Mouse (Mus musculus): ENCODE results near the gene Pbld2. TPM values are rescaled to one million over a fixed set of nuclear protein-coding genes. Genes with fewer than 3 reads are reported as not detected.
A peak's percentile ranks its signal among the peaks of the same experiment; 100 is the strongest.
"Not testable (repeated sequence)": the region's sequence is repeated elsewhere in the genome, so short reads cannot be mapped to it uniquely, and the experiment has no call there.

The Pbld2 gene
- polyA plus RNA-seq, 1 experiment from 2014 or later: 1.3 TPM

GRCm38 (mm10) chr10:63053007-63053406 lies 28.9 kb downstream of the Pbld2 start:
- Histone ChIP-seq H3K27ac (no peak overlapping the region), H3K9me3 (no peaks in the 10 kb centered on the region), H3K4me1 (replicated peaks) (no peaks in the 10 kb centered on the region), H3K4me3 (replicated peaks) (no peak overlapping the region), H3K27me3 (no peaks in the 10 kb centered on the region), H3K4me2 (replicated peaks) (no peak overlapping the region), H3K36me3 (no peaks in the 10 kb centered on the region), H3K9ac (replicated peaks) (no peak overlapping the region)
- 57% methylated on average over 6 of the region's 6 CpGs for WGBS
- no peak for ATAC-seq

GRCm38 (mm10) chr10:63054071-63054470 lies 30.0 kb downstream of the Pbld2 start:
- not testable (repeated sequence) for H3K9me3 ChIP-seq; H3K4me2 ChIP-seq (replicated peaks); H3K4me3 ChIP-seq (replicated peaks); H3K27ac ChIP-seq; H3K9ac ChIP-seq (replicated peaks); ATAC-seq; H3K36me3 ChIP-seq; H3K27me3 ChIP-seq; H3K4me1 ChIP-seq (replicated peaks)
- 94% methylated on average over 6 of the region's 6 CpGs for WGBS

DNA sequence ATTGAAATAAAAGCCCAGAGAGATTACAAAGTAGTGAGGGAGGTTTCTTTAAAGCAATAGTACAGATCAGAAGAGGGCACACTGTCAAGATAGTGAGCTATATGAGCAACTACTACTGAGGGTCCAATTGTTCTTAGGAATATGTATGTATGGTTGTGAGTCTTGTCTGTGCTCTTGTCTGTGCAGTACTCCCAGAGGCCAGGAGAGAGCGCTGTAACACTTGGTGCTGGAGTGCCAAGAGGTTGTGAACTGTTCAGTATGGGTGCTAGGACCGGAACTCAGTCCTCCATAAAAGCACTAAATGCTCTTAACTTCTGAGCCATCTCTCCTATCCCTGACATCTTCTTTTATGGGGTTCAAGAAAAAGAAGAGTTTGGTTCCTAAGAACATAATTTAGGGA lies 30.5 kb downstream of the Pbld2 start:
- H3K27ac ChIP-seq: no peak overlapping the region
- H3K9ac ChIP-seq (replicated peaks): no peak overlapping the region
- H3K36me3 ChIP-seq: no peaks in the 10 kb centered on the region
- no peak overlapping the region for H3K4me2 ChIP-seq (replicated peaks)
- WGBS: 69% methylated on average over 2 of the region's 2 CpGs
- ATAC-seq: no peak
- H3K27me3 ChIP-seq: no peaks in the 10 kb centered on the region
- H3K9me3 ChIP-seq: no peaks in the 10 kb centered on the region
- no peaks in the 10 kb centered on the region for H3K4me1 ChIP-seq (replicated peaks)
- no peak overlapping the region for H3K4me3 ChIP-seq (replicated peaks)

DNA sequence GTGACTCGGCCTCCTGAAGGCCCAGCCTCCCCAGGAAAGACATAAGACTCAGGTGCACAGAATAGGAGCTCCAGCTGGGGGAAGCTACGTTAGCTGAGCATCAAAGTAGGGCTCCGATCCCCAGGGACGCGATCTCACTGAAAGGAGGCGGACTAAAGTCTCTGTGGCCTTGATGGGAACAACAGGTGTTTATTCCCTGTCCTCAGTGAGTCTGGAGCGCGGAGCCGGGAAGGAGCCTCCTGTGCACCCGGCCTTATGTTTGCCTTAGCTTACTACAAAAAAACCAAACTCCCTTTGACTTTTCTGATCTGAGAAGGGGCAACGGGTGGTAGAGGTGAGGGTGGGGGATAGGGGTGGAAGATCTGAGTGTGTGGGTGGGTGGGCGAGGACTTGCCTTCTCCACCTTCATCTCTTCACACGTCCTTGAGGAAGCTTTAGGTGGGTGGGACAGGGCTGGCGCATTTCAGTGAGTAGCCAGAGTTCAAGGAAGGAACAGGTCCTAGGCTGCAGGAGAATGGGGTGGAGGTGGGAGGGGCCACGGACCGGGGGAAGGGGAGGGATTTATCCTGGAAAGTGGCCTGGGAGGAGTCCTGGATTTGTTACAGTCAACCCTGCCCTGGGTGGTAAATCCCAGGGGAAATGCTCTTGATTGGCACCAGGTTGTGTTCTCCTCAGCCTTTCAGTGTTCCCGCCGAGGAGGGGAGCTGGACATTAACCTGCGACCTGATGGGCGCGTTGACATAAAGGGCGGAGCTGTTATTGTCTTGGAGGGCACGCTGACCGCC lies 33.0 kb downstream of the Pbld2 start:
- H3K4me2 ChIP-seq (replicated peaks): no peak overlapping the region
- no peak overlapping the region for H3K27ac ChIP-seq
- H3K4me3 ChIP-seq (replicated peaks): no peak overlapping the region
- no peaks in the 10 kb centered on the region for H3K36me3 ChIP-seq
- no peaks in the 10 kb centered on the region for H3K4me1 ChIP-seq (replicated peaks)
- WGBS: 39% methylated on average over 24 of the region's 24 CpGs
- H3K9me3 ChIP-seq: no peaks in the 10 kb centered on the region
- H3K27me3 ChIP-seq: no peaks in the 10 kb centered on the region
- ATAC-seq: peak; percentile 17; the same call in 1 of the 2 replicates
- no peak overlapping the region for H3K9ac ChIP-seq (replicated peaks)

GRCm38 (mm10) chr10:63059862-63060261 lies 35.7 kb downstream of the Pbld2 start, which contains the start of gene Pbld1:
Pbld1 (plus strand) TSS chr10:63060162.
- no peak for ATAC-seq
- Histone ChIP-seq H3K4me2 (replicated peaks) (no peak within 1 kb of the TSS), H3K36me3 (no peaks in the 10 kb centered on the region), H3K27me3 (no peaks in the 10 kb centered on the region), H3K9me3 (no peaks in the 10 kb centered on the region), H3K9ac (replicated peaks) (no peak within 1 kb of the TSS), H3K4me1 (replicated peaks) (no peaks in the 10 kb centered on the region), H3K27ac (no peak within 1 kb of the TSS), H3K4me3 (replicated peaks) (no peak within 1 kb of the TSS)
- 91% methylated on average over 2 of the region's 2 CpGs for WGBS

DNA sequence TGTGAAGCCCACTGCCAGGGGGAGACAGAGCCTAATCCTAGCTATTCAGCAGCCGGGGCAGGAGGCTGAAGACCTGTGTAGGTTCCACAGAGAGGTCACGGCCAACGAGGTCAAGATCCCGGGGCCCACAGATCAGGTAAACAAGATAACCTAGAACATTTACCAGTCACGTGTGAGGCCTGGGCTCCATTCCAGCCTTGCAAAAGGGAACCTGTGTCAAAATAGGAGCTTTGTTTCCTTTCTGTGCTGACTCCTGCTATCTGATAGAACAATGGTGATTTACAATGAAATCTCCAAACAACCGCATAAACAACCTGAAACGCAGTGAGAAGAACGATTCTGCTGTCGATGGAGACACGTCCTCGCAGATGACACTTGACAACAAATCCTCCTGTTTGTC lies 36.3 kb downstream of the Pbld2 start:
- Histone ChIP-seq H3K4me2 (replicated peaks) (no peak overlapping the region), H3K27me3 (no peaks in the 10 kb centered on the region), H3K4me3 (replicated peaks) (no peak overlapping the region), H3K9me3 (no peaks in the 10 kb centered on the region), H3K4me1 (replicated peaks) (no peaks in the 10 kb centered on the region), H3K36me3 (no peaks in the 10 kb centered on the region), H3K27ac (no peak overlapping the region), H3K9ac (replicated peaks) (no peak overlapping the region)
- 75% methylated on average over 11 of the region's 11 CpGs for WGBS
- ATAC-seq: no peak

DNA sequence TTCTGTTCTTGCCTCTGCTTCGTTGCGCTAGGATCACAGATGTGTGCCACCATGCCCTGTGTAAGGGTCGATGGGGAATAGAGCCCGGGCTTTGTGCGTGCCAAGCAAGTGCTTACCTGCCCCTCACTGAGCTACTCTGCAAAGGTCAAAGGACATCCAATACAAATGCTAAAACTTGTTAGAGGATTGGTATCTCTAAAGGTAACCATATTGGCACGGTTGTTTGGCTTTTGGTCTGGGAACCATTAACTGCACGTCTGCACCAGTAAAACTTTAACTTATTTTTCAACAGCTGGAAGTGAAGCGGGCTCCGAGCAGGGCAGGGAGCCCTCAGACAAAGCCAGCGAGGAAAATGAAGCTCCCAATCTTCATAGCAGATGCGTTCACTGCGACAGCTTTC lies 37.2 kb downstream of the Pbld2 start:
- Histone ChIP-seq H3K4me1 (replicated peaks) (no peaks in the 10 kb centered on the region), H3K36me3 (no peaks in the 10 kb centered on the region), H3K9ac (replicated peaks) (no peak overlapping the region), H3K4me3 (replicated peaks) (no peak overlapping the region), H3K27me3 (no peaks in the 10 kb centered on the region), H3K4me2 (replicated peaks) (no peak overlapping the region), H3K9me3 (no peaks in the 10 kb centered on the region), H3K27ac (no peak overlapping the region)
- ATAC-seq: no peak
- WGBS: 74% methylated on average over 12 of the region's 12 CpGs

DNA sequence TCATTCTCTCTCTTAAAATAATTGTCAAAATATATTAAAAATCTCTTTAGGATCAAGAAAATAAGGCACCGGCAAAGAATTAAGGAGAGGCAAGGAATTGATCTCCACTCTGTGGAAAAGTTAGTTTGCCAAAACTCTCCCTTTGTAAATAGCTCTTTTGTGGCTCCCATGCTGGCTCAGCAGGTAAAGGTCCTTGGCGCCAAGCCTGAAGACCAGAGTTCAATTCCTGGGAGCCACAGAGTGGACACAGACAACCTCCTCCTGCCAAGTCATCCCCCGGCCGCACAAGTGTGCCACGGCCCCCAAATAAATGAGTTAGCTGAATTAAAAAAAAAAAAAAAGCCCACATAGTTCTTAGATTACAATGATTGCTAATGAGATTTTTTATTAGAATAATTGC lies 38.6 kb downstream of the Pbld2 start:
- Histone ChIP-seq H3K4me1 (replicated peaks) (no peaks in the 10 kb centered on the region), H3K4me2 (replicated peaks) (no peak overlapping the region), H3K9ac (replicated peaks) (no peak overlapping the region), H3K4me3 (replicated peaks) (no peak overlapping the region), H3K9me3 (no peaks in the 10 kb centered on the region), H3K36me3 (no peaks in the 10 kb centered on the region), H3K27ac (no peak overlapping the region), H3K27me3 (no peaks in the 10 kb centered on the region)
- 97% methylated on average over 5 of the region's 5 CpGs for WGBS
- no peak for ATAC-seq

GRCm38 (mm10) chr10:63063365-63063764 lies 39.2 kb downstream of the Pbld2 start:
- Histone ChIP-seq H3K4me2 (replicated peaks) (no peak overlapping the region), H3K9me3 (no peaks in the 10 kb centered on the region), H3K9ac (replicated peaks) (no peak overlapping the region), H3K4me3 (replicated peaks) (no peak overlapping the region), H3K27ac (no peak overlapping the region), H3K36me3 (no peaks in the 10 kb centered on the region), H3K27me3 (no peaks in the 10 kb centered on the region), H3K4me1 (replicated peaks) (no peaks in the 10 kb centered on the region)
- peak; percentile 21; the same call in 1 of the 2 replicates for ATAC-seq
- 70% methylated on average over 7 of the region's 7 CpGs for WGBS

DNA sequence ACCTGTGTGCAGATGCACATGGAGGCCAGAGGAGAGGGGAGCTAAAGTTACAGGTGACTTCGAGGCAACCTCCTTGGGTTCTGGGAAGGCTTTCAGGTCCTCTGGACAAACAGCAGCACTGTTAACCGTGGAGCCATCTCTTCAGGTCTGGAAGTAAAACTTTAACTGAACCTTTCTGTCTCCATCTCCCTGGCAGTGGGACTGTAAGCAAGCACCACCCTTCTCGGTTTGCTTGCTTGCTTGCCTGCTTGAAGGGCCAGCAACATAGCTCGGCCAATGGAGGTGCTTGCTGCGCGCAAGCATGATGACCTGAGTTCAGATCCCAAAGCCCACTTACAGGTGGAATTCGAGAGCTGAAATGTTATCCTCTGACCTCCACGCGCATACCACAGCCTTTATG lies 40.4 kb downstream of the Pbld2 start:
- H3K4me3 ChIP-seq (replicated peaks): no peak overlapping the region
- no peak overlapping the region for H3K4me2 ChIP-seq (replicated peaks)
- ATAC-seq: no peak
- H3K27me3 ChIP-seq: no peaks in the 10 kb centered on the region
- WGBS: 86% methylated on average over 9 of the region's 9 CpGs
- no peaks in the 10 kb centered on the region for H3K4me1 ChIP-seq (replicated peaks)
- no peak overlapping the region for H3K27ac ChIP-seq
- no peak overlapping the region for H3K9ac ChIP-seq (replicated peaks)
- H3K9me3 ChIP-seq: no peaks in the 10 kb centered on the region
- no peaks in the 10 kb centered on the region for H3K36me3 ChIP-seq

DNA sequence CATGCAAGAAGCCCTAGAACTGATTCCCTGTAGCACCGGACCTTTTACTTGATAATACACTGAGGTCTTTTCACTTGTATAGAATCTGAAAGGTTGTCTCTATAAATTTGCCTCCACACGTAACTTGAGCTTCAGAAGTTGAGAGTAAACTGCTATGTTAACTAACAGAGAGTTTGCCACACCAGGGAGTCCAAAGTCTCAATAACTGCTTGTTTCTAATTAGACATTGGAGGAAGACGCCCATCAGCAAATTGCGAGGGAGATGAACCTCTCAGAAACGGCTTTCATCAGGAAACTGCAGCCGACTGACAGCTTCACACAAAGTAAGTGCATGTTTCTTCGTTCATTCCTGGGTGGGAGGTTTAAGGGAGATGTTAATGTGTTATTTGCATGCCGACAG lies 41.4 kb downstream of the Pbld2 start:
- Histone ChIP-seq H3K4me1 (replicated peaks) (no peaks in the 10 kb centered on the region), H3K9me3 (no peaks in the 10 kb centered on the region), H3K27me3 (no peaks in the 10 kb centered on the region), H3K9ac (replicated peaks) (no peak overlapping the region), H3K36me3 (no peaks in the 10 kb centered on the region), H3K27ac (no peak overlapping the region), H3K4me2 (replicated peaks) (no peak overlapping the region), H3K4me3 (replicated peaks) (no peak overlapping the region)
- WGBS: 62% methylated on average over 8 of the region's 8 CpGs
- ATAC-seq: no peak

GRCm38 (mm10) chr10:63065988-63066387 lies 41.9 kb downstream of the Pbld2 start:
- H3K4me3 ChIP-seq (replicated peaks): no peak overlapping the region
- H3K4me1 ChIP-seq (replicated peaks): no peaks in the 10 kb centered on the region
- ATAC-seq: peak; percentile 90
- H3K9ac ChIP-seq (replicated peaks): no peak overlapping the region
- H3K36me3 ChIP-seq: no peaks in the 10 kb centered on the region
- no peak overlapping the region for H3K27ac ChIP-seq
- 3% methylated on average over 5 of the region's 5 CpGs for WGBS
- H3K9me3 ChIP-seq: no peaks in the 10 kb centered on the region
- no peaks in the 10 kb centered on the region for H3K27me3 ChIP-seq
- H3K4me2 ChIP-seq (replicated peaks): no peak overlapping the region

GRCm38 (mm10) chr10:63086304-63086703 lies 62.2 kb downstream of the Pbld2 start:
- Histone ChIP-seq H3K36me3 (no peaks in the 10 kb centered on the region), H3K4me3 (replicated peaks) (no peak overlapping the region), H3K4me1 (replicated peaks) (peaks cover 18% of the 10 kb centered on the region), H3K27ac (no peak overlapping the region), H3K9me3 (no peaks in the 10 kb centered on the region), H3K9ac (replicated peaks) (no peak overlapping the region), H3K27me3 (no peaks in the 10 kb centered on the region), H3K4me2 (replicated peaks) (no peak overlapping the region)
- WGBS: 85% methylated on average over 10 of the region's 10 CpGs
- ATAC-seq: no peak

Measured in midbrain, embryonic 13.5 days (tissue).